Mouse (Mus musculus): ENCODE results near the gene Sox6.

DNA sequence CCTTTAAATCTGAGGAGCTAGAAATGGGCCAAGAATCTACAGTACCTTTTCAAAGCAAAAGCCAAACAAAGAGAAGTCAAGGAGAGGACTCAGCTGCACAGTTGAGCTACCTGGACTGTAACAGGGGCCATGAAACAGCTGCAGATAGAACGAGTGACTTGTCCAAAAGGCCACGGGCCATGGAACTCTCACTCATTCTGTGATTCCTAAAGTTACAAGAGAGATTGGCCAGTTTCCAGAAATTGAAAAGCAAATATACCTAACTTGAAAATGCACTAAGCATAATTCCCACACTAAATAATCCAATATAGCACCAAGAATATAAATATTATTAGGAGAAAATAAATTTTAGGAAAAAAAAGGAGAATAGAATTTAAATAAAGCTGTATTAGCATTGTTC lies 274.7 kb downstream of the Sox6 start:
- TF ChIP-seq MAFK (IDR thresholded peaks at IDR 0.05; ENCODE audit: insufficient read depth, low read depth, low read length) (no peak), CHD2 (IDR thresholded peaks at IDR 0.05; ENCODE audit: low read depth, low read length) (no peak)
